Mouse (Mus musculus): Measurements from ENCODE around the gene BC030870.

DNA sequence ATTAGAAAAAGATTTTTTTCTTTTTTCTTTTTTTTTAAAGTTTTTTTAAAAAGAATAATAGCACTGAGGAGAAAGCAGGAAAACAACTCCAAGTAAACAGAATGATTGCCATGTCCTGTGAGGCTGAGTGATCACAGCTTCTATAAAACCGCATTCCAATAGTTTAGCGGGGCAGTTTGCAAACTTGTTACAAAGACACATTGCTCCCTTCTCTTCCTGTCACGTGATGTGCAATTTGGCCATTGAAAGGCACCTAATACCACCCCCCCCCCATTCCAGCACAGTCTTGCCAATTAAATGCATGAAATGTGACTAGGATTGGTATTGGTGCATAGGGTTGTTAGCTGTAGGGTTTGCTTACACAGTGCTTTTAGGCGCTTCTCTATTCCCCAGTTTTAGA lies 58.4 kb downstream of the BC030870 start:
- no peak for TF ChIP-seq POLR2A (IDR thresholded peaks at IDR 0.05; ENCODE audit: control insufficient read depth, extremely low read depth, insufficient read depth, low read length, poor library complexity)
- TF ChIP-seq CTCF (IDR thresholded peaks at IDR 0.05; ENCODE audit: borderline replicate concordance, control insufficient read depth, extremely low read depth, insufficient read depth, low read length, poor library complexity): no peak

Measured in thymus, adult 2 months (tissue).